Mouse (Mus musculus) embryo, embryonic 10 days (tissue): ENCODE measurements at regions not wholly inside any gene's neighbourhood (a gene's known extent, or its start where the extent isn't known, plus 50 kb on each side); places are given as distances from the start of the nearest gene placed in this dataset.

Experiments
- DNase-seq: peaks from one replicate; pipeline ENCODE4 v3.0.0-alpha.2; 2015; ENCODE audit warnings: low spot score

DNA sequence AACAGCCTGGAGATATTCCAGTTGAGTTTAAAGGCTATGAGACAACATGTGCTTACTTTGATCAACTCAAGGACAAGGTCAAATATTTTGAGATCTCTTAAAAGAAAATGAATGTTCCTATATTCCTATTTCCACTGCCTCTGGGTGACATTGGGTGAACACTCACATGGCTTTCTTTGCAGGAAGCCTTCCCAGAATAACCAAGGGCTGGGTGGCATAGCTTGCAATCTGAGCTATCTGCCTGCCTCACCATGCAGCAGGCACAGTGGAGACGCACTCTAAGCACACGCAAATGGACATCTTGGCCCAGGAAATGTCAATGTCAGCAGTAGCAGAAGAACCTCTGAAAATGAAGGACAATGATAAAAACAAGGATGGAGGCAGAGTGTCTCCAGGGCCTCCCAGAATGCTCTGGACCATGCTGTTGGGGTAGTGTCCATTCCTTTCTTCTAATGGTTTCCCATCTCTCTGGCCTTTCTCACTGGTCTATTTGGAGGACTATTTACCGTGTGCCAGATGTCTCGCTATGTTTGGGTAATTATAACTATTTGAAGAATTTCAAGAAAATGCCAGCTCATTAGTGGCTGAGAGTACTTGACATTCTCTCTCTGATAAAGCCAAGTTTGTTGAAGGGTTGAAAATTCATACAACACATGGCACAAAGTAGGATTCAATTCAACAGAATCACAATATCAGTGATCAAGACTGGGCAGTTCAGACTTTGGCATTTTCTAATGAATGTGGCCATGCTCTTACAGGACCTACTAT, 276.3 kb upstream of the Rnf32 start:
- no peak for DNase-seq

DNA sequence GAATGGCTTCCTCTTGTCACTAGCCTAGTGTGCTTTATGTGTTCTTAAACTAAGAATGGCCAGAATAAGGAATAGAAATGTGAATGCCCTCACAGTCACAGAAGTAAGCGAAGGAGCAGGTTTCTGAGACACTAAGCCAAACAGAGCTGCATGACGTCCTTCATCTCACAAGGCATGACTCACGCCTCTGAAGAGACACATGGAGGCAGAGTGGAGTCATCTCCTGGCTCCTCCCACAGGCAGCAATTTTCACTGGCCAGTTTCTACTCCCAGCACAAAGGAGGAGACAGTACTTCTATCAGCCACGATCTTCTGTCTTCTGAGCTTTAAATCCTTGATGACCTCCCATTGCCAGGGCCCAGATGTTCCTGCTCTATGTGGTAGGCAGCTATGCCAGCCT, 291.3 kb upstream of the Rnf32 start:
- DNase-seq, result no peak

- DNase-seq, result peak; percentile 40
Measured at GRCm38 (mm10) chr5:28903805-28904320, 291.9 kb upstream of the Rnf32 start.

DNA sequence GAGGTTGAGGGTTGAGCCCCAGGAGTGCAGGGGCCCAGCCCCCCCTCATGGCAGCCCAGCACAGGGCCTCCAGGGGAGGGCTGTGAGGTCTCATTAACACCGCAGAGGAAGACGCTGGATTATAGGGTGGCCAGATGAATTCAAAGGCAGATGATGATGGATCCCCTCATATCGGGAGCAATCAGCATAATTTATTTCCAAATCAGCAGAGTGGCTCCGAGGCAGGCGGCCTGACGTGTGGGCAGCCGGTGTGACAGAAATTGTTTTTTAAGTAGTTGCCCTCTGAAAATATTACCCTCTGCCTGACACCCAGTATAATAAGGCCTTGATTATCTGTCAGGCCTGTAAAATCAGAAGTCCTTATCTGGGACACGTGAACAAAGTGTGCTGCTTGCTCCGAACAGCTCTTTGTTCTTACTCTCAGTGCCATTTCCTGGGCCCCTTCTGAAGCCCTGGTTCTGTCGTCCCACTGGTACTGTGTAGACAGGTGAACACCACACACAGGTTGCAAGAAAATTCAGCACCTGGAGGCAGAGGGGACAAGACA, 303.0 kb upstream of the Rnf32 start:
- no peak for DNase-seq

GRCm38 (mm10) chr5:28891988-28892387, 303.8 kb upstream of the Rnf32 start:
- no peak for DNase-seq

DNA sequence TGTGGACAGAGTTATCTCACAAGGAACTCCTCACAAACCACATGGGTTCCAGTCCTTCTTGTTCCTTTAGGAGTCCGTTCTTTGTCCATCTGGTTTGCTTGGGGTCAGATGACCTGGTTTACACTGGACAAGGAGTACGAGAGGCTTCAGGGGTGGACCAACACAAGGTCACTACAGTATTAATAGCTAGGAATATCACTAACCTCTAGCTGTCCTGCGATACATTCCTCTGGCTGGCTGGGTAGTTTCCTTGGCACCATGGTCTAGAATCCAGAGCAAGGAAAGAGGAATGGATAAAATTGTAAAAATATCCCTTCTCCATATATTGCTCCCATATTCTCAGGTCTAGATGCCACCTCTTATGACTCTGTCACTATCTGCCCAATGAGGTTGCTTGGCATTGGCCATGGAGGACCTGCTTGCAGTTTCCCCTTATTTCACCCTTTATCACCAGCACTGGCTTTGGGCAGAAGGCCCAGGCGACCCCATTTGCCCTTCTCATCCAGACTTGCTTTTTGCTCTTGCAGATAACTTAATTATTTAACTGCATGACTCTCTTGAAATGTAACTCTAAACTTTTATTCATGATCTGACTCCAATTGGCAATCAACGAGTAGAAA, 310.9 kb upstream of the Rnf32 start:
- no peak for DNase-seq

GRCm38 (mm10) chr5:28876199-28876598, 319.6 kb upstream of the Rnf32 start:
- DNase-seq, result no peak

DNA sequence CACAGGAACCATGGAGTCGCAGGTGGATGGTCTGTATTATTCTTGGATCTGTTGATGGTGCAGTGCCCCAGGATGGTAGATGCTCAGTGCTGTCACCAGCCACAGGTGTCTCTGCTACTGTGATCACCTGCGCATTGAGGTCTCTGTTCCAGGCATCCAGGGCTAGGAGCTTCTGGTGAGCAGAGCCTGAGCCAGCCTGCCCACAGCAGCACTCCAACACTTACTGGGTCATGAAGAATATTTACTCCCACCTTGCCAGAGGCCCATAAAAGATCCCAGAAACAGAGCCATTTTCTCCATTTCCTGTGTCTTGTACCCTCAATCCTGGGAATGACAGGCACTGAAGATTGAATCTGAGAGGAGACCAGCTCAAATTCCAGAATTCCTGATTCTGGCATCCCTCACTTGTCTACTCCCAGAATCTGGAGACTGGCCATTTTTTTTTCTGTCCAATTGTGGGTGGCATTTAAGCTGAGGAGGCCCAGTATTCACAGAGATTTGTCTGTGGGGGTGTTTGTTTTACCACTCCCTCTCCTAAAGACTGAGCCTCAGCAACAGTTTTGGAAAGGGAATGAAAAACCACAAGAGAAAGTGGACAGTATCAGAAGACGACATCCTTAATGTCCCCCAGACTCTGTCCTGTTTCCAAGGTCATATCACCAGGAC, 322.1 kb upstream of the Rnf32 start:
- no peak for DNase-seq

DNA sequence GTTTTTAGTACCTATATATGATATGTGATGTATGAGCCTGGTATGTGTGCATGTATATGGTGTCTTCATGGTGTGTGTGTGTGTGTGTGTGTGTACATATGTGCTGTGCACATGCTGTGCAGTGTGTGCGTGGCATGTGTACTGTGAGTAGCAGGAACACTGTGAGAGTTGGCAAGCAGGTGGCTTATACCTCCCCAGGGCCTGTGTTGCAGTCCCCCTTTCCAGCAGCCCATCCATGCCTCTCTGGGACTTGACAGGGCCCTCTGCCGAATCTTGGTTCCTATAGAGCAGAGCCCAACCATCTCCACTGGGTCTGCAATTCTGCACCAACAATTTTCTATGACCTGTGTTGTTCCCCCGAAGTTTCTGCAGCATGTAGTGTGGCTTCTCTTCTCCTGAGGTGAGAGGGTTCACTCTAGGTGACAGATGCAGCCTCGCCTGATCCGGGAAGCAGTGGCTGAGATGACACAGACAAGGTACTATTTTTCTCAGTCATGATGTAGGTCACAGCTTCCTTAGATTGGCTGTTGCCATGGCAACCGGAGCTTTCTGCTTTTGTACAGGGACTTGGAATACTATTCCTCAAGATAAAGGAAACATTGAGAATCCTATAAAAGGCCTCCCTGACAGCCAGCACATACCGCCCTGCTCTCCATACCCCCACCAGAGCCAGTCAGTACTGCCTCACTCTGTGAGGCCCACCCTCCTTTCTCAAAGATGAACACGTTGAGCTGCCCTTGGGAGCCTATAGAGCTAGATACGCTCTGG, 336.0 kb upstream of the Rnf32 start:
- peak; percentile 10 for DNase-seq

DNA sequence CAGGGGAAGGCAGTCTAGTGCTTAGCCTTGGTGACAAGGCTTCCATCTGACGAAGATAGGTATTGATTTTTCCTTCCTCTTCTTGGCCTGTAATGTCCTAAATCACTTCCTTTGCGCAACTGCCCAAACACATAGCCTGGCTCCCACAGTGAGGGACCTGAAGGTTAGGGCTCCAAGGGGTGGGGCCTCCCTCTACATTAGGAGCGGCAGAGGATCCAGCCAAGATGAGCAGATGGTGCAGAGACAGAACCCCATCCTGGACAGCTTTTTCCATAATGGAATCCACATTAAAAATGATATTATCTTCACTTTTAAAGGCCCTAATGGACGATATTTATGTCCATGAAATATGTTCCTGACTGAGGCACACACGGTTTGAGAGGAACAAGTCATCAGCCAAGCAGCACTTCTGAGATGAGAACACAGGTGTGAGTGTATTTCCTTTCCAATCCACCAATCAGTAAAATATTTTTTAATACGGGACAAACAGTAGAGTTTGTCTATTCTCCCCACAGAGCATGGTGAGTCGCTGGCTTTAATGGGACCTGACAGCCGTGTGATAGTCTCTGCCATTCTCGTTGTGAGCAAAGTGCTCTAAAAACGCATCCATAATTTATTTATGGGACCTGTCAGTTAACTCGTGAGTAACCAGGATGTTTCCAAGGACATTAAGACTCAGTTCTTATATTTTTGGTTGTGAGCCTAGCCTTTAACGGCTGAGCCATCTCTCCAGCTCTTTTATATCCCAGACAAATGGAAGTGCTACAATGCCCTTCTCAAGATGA, 357.5 kb upstream of the Rnf32 start:
- DNase-seq, result no peak

DNA sequence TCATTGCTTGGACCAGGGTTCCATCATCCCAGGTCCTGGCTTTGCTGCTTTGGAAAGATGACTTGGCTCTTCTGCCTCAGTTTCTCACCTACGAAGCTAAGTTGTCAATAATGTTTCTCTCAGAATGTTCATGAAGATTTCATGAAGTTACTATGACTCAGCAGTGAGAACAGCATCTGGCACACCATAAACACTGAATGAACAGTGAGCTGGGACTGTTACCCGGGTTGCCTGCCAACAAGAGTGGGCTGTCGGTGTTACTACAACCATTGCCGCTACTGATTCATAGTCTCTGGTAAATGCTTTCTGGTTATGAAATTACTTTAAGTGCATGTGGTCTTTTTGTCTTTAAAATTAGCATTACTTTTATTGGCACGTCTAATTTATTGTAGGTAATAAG, 352.0 kb upstream of the Shh start:
- DNase-seq, result no peak

- DNase-seq, result no peak
Measured at GRCm38 (mm10) chr5:28807950-28808349, 340.9 kb upstream of the Shh start.

GRCm38 (mm10) chr5:28799464-28799863, 332.4 kb upstream of the Shh start:
- no peak for DNase-seq

- DNase-seq, result no peak
Measured at GRCm38 (mm10) chr5:28798361-28798760, 331.3 kb upstream of the Shh start.

DNA sequence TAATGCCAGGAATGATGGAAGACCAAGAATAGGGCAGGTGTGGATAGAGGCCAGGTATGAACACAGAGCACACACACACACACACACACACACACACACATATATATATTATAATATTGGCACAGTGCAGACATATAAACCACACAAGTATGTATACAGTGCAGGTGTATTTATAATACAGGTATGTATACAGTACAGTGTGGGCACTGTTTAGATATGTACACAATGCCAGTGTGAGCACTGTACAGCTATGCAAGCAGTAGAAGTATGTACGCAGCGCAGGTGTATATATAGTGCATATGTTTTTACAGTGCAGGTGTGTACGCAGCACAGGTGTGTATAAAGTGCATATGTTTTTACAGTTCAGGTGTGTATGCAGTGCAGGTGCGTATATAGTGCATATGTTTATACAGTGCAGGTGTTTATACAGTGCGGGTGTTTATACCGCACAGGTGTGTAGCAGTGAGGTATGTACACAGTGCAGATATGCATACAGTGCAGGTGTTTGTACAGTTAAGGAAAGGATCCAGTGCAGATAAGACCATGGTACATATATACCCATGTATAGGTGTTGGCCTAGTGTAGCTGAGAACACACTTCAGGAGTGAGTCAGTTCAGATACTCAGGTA, 328.2 kb upstream of the Shh start:
- DNase-seq, result no peak

DNA sequence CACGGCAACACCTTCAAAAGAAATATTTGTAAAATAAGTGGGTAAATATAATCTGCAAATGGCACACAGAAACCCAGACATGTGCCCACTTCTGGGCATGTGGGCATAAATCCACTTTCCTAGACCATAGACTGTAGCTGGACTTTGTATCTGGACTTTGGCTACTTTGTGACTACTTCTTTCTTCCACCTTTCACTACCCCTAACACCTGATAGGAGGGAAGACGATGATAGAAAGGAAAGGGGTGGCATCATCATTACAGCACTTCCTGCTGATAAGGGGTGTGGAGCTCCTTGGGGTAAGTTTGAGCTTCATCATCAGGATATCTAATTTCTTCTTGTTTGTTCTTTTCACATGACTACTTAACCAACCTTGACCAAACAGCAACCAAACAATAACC, 326.7 kb upstream of the Shh start:
- DNase-seq, result no peak

DNA sequence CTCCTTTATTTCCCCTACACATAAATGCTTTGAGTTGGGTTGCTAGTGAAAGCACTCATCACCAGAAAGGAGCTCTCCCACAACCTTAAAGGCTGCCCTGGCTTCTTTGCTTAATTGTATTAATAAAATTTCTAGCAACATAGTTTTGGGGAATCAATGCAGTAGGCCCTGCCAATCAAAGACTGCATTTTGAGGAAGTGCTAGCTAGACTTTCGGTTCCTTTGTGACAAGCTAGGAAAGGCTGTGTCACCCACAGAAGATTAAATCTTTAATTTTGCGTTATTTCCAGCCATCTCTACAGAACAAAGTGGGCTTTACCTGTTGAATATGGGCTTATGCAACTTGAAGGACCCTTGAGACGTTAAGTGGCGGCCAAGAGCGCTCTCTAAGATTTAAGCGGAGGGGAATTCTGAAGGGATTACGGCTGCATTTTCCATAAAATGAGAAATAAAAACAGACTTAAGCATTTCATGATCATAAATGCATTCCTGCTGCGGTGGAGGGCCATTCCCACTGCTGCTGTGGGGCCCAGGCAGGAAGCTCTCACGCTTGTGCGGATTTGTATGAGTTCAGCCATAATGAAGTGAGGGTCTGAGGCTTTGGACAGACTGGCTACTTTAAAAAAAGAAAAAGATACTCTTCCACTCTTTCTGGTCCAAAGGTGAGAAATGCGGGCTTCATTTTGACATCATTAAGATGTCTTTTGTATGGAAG, 318.4 kb upstream of the Shh start:
- DNase-seq, result no peak

- DNase-seq, result no peak
Measured at GRCm38 (mm10) chr5:28784339-28784966, 317.4 kb upstream of the Shh start.

- no peak for DNase-seq
Measured at GRCm38 (mm10) chr5:28775648-28776359, 308.7 kb upstream of the Shh start.
